Mouse (Mus musculus) kidney, postnatal 0 days (tissue): ENCODE measurements at regions not wholly inside any gene's neighbourhood (a gene's known extent, or its start where the extent isn't known, plus 50 kb on each side); places are given as distances from the start of the nearest gene placed in this dataset.

Experiments used
- ATAC-seq: fragments of 200-750 bp; cut with Nextera tagmentation; replicated peaks from 2 replicates; pipeline ENCODE4 v1.8.0; 2017; ENCODE audit warnings: low read depth, moderate number of reproducible peaks, moderate TSS enrichment, moderate library complexity; ENCODE audit not compliant: low FRiP score
- DNase-seq: peaks from one replicate; pipeline ENCODE4 v3.0.0-alpha.2; 2016; ENCODE audit warnings: low spot score
- H3K27ac ChIP-seq: fragments of 300-500 bp; sonication (generic); 2 replicates; pipeline ENCODE4 v1.5.1; 2014; ENCODE audit warnings: mild to moderate bottlenecking
- H3K27me3 ChIP-seq: fragments of 300-500 bp; sonication (generic); 2 replicates; pipeline ENCODE4 v1.6.1; 2014; ENCODE audit warnings: low read length, mixed read lengths; ENCODE audit not compliant: insufficient read depth
- H3K36me3 ChIP-seq: fragments of 300-500 bp; sonication (generic); 2 replicates; pipeline ENCODE4 v1.6.1; 2014; ENCODE audit warnings: low read length, mixed read lengths; ENCODE audit not compliant: insufficient read depth
- H3K4me1 ChIP-seq: fragments of 300-500 bp; sonication (generic); replicated peaks from 2 replicates; pipeline ENCODE4 v1.6.1; 2014; ENCODE audit warnings: antibody characterized with exemption, low read length, mixed read lengths; ENCODE audit not compliant: insufficient read depth
- H3K4me2 ChIP-seq: fragments of 300-500 bp; sonication (generic); 2 replicates; pipeline ENCODE4 v1.6.1; 2014; ENCODE audit warnings: mild to moderate bottlenecking, low read length, moderate library complexity, mixed read lengths
- H3K4me3 ChIP-seq: fragments of 300-500 bp; sonication (generic); replicated peaks from 2 replicates; pipeline ENCODE4 v1.5.1; 2014; ENCODE audit warnings: low read depth, low read length
- H3K9ac ChIP-seq: fragments of 300-500 bp; sonication (generic); 2 replicates; pipeline ENCODE4 v1.6.1; 2014; ENCODE audit warnings: low read depth, low read length
- H3K9me3 ChIP-seq: fragments of 300-500 bp; sonication (generic); replicated peaks from 2 replicates; pipeline ENCODE4 v1.6.1; 2016; ENCODE audit warnings: low read length, inconsistent platforms, mixed read lengths
- CTCF ChIP-seq: IDR thresholded peaks from 2 replicates; pipeline ENCODE4 v1.5.1; 2016; ENCODE audit warnings: antibody characterized with exemption, low read depth, mild to moderate bottlenecking, moderate library complexity
- WGBS: fragments of 180-500 bp; shearing (Covaris S2); extraction: QIAGEN DNeasy Blood & Tissue Kit; methylation state at CpG from one replicate; pipeline ENCODE4 v1.1.7; 2014; 5-methylcytosine and 5-hydroxymethylcytosine counted together

DNA sequence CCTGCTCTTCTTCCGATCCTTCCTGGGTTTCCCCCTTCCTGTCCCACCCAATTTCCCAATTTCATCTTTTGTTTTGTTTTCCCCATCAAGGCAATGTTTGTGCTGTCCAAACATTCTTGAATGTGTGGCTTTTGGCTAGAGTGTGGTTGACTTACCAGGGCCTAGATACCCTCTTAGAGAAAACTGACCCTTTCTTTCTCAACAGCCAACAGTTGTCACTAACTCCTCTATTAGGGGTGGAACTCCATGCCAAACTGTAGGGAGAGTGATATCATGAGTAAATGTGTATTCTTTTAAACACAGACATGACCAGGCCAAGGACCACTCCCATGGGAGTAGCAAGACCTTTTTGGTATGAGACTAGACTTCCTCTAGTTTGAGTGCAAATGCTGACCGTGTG is 1145.0 kb downstream of the Adam3 start:
- H3K9ac ChIP-seq = no peak overlapping the region
- no peaks in the 10 kb centered on the region for H3K4me1 ChIP-seq
- H3K27ac ChIP-seq = no peak overlapping the region
- DNase-seq = no peak
- H3K4me2 ChIP-seq = no peak overlapping the region
- no peaks in the 10 kb centered on the region for H3K36me3 ChIP-seq
- 74% methylated on average over 2 of the region's 2 CpGs for WGBS
- H3K27me3 ChIP-seq = no peaks in the 10 kb centered on the region
- H3K9me3 ChIP-seq = no peaks in the 10 kb centered on the region
- no peak overlapping the region for H3K4me3 ChIP-seq
- no peak for TF ChIP-seq CTCF
- ATAC-seq = no peak
